Mouse (Mus musculus): Measurements from ENCODE around the gene Zfp277.

The Zfp277 gene

GRCm38 (mm10) chr12:40445206-40445605, 496 bp downstream of the Zfp277 start:
- no peak for DNase-seq (ENCODE audit: low spot score in 2 of 2)

- DNase-seq (ENCODE audit: low spot score in 2 of 2) = no peak
Observed at GRCm38 (mm10) chr12:40438049-40438448, 7.7 kb downstream of the Zfp277 start.

- no peak for DNase-seq (ENCODE audit: low spot score in 2 of 2)
Observed at GRCm38 (mm10) chr12:40434101-40434500, 11.6 kb downstream of the Zfp277 start.

GRCm38 (mm10) chr12:40431075-40431474, 14.6 kb downstream of the Zfp277 start:
- DNase-seq (ENCODE audit: low spot score in 2 of 2) = no peak

- DNase-seq (ENCODE audit: low spot score in 2 of 2) = no peak
Observed at GRCm38 (mm10) chr12:40429976-40430375, 15.7 kb downstream of the Zfp277 start.

- DNase-seq (ENCODE audit: low spot score in 2 of 2) = no peak
Observed at GRCm38 (mm10) chr12:40427606-40428005, 18.1 kb downstream of the Zfp277 start.

- no peak for DNase-seq (ENCODE audit: low spot score in 2 of 2)
Observed at GRCm38 (mm10) chr12:40424991-40425390, 20.7 kb downstream of the Zfp277 start.

GRCm38 (mm10) chr12:40417257-40417656, 28.4 kb downstream of the Zfp277 start:
- no peak for DNase-seq (ENCODE audit: low spot score in 2 of 2)

GRCm38 (mm10) chr12:40415312-40415925, 30.3 kb downstream of the Zfp277 start:
- no peak for DNase-seq (ENCODE audit: low spot score in 2 of 2)

GRCm38 (mm10) chr12:40414682-40415311, 30.9 kb downstream of the Zfp277 start:
- no peak for DNase-seq (ENCODE audit: low spot score in 2 of 2)

- DNase-seq (ENCODE audit: low spot score in 2 of 2) = no peak
Observed at GRCm38 (mm10) chr12:40399812-40400211, 45.9 kb downstream of the Zfp277 start.

GRCm38 (mm10) chr12:40399386-40399785, 46.3 kb downstream of the Zfp277 start:
- DNase-seq (ENCODE audit: low spot score in 2 of 2) = no peak

- DNase-seq (ENCODE audit: low spot score in 2 of 2) = no peak
Observed at GRCm38 (mm10) chr12:40398916-40399315, 46.8 kb downstream of the Zfp277 start.

- DNase-seq (ENCODE audit: low spot score in 2 of 2) = no peak
Observed at GRCm38 (mm10) chr12:40392869-40393268, 52.8 kb downstream of the Zfp277 start.

- DNase-seq (ENCODE audit: low spot score in 2 of 2) = no peak
Observed at GRCm38 (mm10) chr12:40391262-40391661, 54.4 kb downstream of the Zfp277 start.

GRCm38 (mm10) chr12:40387786-40388185, 57.9 kb downstream of the Zfp277 start:
- no peak for DNase-seq (ENCODE audit: low spot score in 2 of 2)

- DNase-seq (ENCODE audit: low spot score in 2 of 2) = no peak
Observed at GRCm38 (mm10) chr12:40385301-40385700, 60.4 kb downstream of the Zfp277 start.

- no peak for DNase-seq (ENCODE audit: low spot score in 2 of 2)
Observed at GRCm38 (mm10) chr12:40383718-40384117, 62.0 kb downstream of the Zfp277 start.

- DNase-seq (ENCODE audit: low spot score in 2 of 2) = no peak
Observed at GRCm38 (mm10) chr12:40382539-40382938, 63.2 kb downstream of the Zfp277 start.

- DNase-seq (ENCODE audit: low spot score in 2 of 2) = no peak
Observed at GRCm38 (mm10) chr12:40381824-40382223, 63.9 kb downstream of the Zfp277 start.

- no peak for DNase-seq (ENCODE audit: low spot score in 2 of 2)
Observed at GRCm38 (mm10) chr12:40381173-40381801, 64.4 kb downstream of the Zfp277 start.

GRCm38 (mm10) chr12:40379538-40379923, 66.2 kb downstream of the Zfp277 start:
- DNase-seq (ENCODE audit: low spot score in 2 of 2) = no peak

Data from frontal cortex, postnatal 25 days (tissue).